Mouse (Mus musculus) WW6 (cell line): ENCODE data around the gene Gm10337.
A peak's percentile ranks its signal among the peaks of the same experiment; 100 is the strongest.

ENCODE experiments used
- DNase-seq: peaks from one replicate; pipeline ENCODE4 v3.0.0-alpha.2; 2013; ENCODE audit warnings: low read depth, low spot score

The Gm10337 gene

DNA sequence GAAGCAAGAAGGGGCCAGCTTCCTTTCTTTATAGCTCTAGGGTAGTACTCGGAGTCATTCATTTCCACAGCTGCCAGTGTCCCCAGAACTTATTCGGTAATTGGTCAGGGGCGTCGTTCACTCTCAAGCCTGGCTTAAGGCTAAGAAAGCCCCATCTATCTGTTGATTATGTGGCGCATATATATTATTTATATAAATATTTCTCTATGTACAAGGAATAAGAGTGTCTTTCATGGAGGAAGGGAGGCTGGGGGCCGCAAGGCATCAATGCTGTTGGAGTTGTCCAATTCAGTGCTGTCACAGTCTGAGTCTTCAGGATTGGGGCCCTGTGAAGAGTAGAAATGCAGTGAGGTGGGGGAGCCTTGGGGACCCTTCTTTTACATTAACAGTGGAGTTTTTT, 3.7 kb upstream of the Gm10337 start:
- DNase-seq: no peak

DNA sequence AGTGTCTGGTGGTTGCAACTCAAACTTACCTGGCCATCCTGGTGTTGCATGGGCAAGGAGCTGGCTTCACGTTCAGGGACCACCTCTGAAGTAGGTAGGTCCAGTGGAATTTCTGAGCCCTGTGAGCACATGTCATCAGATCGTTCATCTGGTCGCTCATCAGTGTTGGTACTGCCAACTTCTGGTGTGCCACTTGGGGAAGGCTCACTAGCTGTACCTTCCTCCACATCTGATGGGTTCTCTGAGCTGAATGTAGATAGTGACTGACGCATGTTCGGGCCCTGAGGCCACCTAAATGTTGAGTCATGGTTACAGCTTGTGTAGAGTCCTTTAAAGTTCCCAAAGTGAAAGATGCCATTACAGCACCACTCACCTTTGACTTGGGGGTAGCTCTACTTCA, 3.0 kb upstream of the Gm10337 start:
- DNase-seq: no peak

GRCm38 (mm10) chr15:102501084-102501814, 2.3 kb upstream of the Gm10337 start:
- DNase-seq: no peak

GRCm38 (mm10) chr15:102502254-102502840, 1.2 kb upstream of the Gm10337 start:
- no peak for DNase-seq

GRCm38 (mm10) chr15:102503924-102504782, 631 bp downstream of the Gm10337 start:
- no peak for DNase-seq

- no peak for DNase-seq
Measured at GRCm38 (mm10) chr15:102505073-102505769, 1.7 kb downstream of the Gm10337 start.

DNA sequence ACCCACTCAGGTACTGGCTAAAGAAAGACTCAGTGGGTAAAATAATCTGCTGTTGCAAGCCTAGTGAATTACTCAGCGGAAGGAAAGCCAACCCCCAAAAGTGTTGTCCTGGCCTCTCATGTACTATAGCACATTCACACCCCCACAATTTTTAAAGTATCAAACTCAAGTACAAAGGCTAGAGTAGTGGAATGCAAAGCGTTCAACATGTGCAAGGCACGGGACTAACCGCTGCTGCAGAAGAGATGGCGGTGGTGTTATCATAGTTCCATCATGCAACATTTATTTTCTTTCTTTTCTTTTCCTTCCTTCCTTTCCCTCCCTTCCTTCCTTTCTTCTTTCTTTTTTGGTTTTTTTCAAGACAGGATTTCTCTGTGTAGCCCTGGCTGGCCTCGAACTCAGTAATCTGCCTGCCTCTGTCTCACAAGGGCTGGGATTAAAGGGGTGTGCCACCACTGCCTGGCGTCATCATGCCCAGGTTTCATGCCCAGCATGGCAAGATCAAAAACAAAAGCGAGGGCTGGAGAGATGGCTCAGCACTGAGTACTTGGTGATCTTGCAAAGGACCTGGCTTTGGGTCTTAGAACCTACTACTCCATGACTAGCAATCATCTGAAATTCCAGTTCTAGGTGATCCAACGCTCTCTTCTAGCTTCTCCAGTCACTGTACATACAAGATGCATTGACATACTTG, 2.4 kb downstream of the Gm10337 start:
- DNase-seq: no peak

DNA sequence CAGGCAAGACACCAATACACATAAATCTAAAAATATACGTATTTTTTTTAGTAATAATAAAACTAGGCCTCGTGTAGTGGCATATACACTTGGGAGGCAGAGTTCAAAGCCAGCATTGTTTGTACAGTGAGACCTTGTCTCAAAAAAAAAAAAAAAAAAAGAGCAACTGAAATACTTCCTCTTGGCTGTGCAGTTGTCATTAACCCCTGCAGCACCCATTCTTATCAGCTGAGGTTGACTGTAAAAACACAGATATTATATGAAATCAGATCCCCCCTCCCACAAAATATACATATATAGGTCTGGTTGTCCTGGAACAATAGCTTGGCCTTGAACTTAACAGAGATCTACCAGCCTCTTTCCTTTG, 2.9 kb downstream of the Gm10337 start:
- no peak for DNase-seq

GRCm38 (mm10) chr15:102506864-102507263, 3.3 kb downstream of the Gm10337 start:
- DNase-seq: no peak

DNA sequence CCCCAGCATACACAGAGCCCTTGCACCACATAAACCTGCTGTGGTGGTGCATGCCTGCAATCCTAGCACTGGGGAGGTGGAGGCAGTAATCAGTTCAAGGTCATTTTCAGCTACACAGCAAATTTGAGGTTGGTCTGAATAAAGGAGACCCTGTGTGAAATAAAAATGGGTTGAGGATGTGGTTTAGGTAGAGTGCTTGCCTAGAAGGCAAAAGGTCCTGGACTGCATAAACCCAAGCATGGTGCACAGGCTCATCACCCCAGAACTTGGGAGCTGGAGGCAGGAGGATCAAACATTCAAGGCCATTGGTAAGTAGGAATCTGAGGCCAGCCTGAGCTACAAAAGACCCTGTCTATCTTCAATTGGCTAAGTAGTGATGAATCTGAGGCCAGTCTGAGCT, 4.0 kb downstream of the Gm10337 start:
- DNase-seq: no peak

DNA sequence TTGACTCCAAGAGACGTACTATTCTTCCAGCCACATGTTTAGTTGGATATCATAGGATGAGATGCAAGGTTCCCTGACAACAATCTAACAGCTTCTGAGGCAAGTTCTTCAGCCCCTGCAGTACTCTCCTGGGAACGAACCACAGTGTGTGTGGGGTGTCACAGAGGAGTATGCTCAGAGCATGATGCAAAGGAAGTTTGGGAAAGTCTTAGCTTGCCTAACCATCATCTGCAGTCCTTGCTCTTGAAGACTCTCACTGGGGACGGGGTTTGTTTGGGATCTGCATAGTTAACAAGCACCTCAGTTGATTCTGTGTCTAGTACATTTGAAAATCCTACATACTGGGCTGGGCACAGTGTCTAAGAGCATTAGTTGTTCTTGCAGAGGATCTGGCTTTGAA, 4.8 kb downstream of the Gm10337 start:
- no peak for DNase-seq

- no peak for DNase-seq
Measured at GRCm38 (mm10) chr15:102510110-102510509, 6.6 kb downstream of the Gm10337 start.

DNA sequence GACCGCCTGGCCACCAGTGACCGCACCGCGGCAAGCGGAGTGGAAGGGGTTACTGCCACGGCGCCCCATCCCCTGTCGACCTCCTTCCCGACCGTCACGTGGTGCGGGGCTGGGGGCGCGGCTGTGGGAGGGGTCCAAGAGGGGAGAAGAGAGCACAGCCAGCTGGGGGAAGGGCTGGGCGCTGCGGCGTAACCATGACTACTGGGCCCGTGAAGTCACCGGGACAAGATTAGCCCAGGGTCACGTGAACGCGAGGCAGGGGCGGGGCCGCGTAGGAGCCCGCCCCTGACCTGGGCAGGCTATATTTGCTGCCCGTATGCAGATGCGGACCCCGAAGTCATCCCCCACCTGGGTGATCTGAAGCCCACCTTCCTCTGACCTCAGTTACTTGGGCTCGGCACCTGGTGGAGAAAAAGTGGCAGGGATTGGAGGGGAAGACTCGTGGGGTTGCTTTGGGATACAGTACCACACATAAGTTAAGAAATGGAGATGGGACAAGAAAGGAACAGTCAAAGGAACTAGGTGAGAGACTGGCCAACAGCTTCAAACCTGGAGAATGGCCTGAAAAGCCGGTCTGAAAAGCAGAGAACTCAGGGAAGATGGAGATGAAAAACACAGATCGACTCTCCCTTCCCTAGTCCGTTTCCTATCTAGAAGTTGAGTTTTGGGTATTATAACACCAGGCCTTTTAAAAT, 7.2 kb downstream of the Gm10337 start:
- DNase-seq: peak; percentile 96

DNA sequence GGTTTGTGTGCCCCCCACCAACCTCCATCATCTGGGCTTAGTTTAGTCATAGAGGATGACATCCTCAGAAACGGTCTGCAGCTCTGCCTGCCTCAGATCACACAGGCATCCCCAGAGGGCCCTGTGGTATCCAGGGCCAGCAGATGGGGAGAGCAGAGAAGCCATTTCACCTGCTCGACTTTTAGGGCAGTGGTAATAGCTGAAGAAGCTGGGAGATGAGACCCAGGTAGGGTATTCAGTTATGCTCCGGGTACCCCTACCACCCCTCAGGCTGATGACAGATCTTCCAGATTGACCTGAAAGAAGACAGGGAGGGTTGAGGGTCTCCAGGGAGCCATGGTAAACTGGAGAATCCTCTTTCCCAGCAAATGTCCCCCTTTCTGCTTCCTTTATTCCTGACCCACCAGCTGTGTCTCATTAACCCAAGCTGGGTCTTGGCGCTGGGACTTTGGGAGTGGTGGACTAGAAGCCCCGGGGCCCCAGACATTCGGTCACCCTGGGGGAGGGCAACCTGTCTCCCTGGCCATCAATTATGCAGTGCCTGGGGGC, 7.8 kb downstream of the Gm10337 start:
- DNase-seq: no peak

GRCm38 (mm10) chr15:102512010-102512409, 8.5 kb downstream of the Gm10337 start:
- no peak for DNase-seq

DNA sequence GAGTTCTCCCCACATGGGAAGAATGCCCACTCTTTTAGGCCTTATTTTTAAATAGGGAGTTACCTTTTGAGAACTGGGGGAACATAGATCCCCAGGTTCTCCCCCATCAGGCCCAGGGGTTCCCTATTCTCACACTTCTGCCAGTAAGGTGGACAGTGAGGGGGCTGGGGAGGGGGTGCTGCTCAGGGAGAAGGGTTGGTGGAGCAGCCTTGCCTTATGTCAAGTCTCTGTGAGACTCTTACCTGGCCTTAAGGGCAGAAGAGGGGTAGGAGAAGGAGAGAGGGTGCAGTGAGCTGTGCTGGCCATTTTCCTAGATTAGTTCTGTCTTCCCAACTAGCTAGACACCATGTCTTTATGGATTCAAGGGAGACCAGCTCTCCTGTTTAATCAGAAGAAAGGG, 8.9 kb downstream of the Gm10337 start:
- no peak for DNase-seq

- no peak for DNase-seq
Measured at GRCm38 (mm10) chr15:102513004-102513403, 9.5 kb downstream of the Gm10337 start.

GRCm38 (mm10) chr15:102515261-102515660, 11.7 kb downstream of the Gm10337 start:
- DNase-seq: no peak

DNA sequence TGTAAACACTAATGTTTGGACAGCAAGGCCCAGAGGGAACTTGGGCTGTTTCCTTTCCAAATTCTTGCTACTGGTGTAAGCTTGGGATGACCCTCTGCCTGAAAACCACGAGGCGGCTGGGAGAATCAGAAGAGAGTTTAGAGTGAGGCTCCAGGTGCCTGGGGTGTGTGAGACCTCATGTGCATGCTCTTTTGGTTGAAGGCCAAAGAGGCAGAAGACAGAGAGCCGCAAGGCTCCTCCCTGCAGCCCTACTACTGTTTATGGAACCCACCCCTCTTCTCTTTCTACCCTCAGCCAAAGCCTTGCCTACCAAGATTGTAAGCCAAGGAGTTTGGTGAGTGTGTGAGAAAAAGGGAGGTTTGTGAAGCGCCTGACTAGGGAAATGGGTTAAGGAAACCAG, 12.3 kb downstream of the Gm10337 start:
- no peak for DNase-seq

DNA sequence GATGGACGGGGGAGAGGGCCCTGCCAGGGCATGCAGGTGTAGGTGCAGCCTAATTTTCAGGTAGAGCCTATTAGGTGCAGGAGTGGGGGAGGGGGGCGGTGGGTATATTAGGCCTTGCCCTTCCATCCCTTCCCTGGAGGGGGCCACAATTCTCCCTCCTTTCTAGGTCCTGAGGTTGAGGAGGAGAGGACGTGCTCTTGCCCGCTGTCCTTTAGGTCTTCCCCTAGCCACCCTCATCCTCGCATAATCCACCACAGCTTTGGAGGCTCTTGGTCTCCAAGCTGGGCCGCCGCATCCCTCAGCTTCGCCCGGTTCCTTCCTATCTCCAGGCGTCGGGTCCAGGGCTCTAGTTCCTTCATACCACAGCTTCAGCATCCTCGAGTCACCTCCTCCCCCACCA, 12.8 kb downstream of the Gm10337 start:
- DNase-seq: no peak
